Mouse (Mus musculus) bone marrow macrophage, adult 2 months (primary cell): ENCODE data around the gene D630023F18Rik.

Experiments used
- CTCF ChIP-seq: IDR thresholded peaks from 2 replicates; pipeline ENCODE4 v1.5.1; 2012; ENCODE audit warnings: low read depth, mild to moderate bottlenecking, low read length, moderate library complexity
- POLR2A ChIP-seq: IDR thresholded peaks from 2 replicates; pipeline ENCODE4 v1.6.1; 2012; ENCODE audit warnings: mild to moderate bottlenecking, low read depth, low read length, borderline replicate concordance

DNA sequence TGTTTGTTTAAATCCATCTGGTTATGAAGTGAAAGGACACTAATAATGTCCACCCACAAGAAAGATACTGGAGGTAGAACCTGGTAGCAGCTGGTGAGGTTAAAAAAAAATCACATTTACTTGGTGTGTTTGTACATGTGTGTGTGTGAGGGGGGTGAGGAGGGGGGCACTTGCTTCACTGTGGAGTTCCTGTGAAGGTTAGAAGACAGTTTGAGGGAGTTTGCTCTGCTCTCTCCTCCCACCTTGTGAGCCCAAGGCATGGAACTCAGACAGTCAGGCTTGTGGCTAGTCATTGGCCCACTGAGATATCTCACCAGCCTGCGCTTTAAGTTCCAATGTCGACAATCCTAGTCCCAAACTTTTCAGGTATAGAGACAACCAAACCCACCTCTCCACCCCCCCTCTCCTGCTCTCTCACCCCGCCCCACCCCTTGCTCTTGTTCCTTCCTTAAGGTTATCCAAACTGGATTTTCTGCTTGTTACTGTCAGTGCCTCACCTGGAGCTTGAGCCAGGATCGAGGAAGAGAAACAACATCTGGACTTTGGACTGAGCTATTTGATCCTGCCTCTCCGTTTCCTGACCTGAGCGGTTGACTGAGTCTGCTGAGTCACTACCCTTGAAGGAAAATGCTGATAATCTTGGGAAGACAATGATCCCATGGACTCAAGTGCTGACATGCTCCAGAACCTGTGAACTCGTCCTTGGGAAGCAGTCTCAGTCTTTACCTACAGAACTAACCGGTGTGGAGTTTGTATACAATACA, 4.7 kb downstream of the D630023F18Rik start:
- TF ChIP-seq CTCF (no peak), POLR2A (no peak)
